Mouse (Mus musculus) CH12.LX (cell line): ENCODE data around the gene Acsm2. TPM values are rescaled to one million over a fixed set of nuclear protein-coding genes. Genes with fewer than 3 reads are reported as not detected.

Experiments
- DNase-seq: peaks from one replicate; pipeline ENCODE4 v3.0.0-alpha.2; 2013; ENCODE audit errors: extremely low read depth
- H3K27ac ChIP-seq: 2 replicates; pipeline ENCODE4 v1.5.1; 2012; ENCODE audit warnings: low read depth, mild to moderate bottlenecking, control low read depth, moderate library complexity; ENCODE audit not compliant: insufficient read depth
- H3K27me3 ChIP-seq: replicated peaks from 2 replicates; pipeline ENCODE3; 2012; ENCODE audit warnings: inconsistent platforms
- H3K36me3 ChIP-seq, 2 experiments: replicated peaks in 1 of 2; 2 replicates each; pipeline versions ENCODE3 to v1.6.1; 2012; ENCODE audit warnings: inconsistent platforms in 1 of 2, low read length in 1 of 2, mild to moderate bottlenecking in 1 of 2, mixed read lengths in 1 of 2, moderate library complexity in 1 of 2; ENCODE audit not compliant: control insufficient read depth in 1 of 2, insufficient read depth in 1 of 2
- H3K4me1 ChIP-seq, 2 experiments: 2 replicates each; pipeline ENCODE4 v1.6.1; 2012; ENCODE audit warnings: inconsistent platforms in 1 of 2, moderate library complexity in 1 of 2; ENCODE audit not compliant: insufficient read depth in 2 of 2, control insufficient read depth in 1 of 2
- H3K4me2 ChIP-seq: 2 replicates; pipeline ENCODE4 v1.6.1; 2012; ENCODE audit warnings: low read depth, mild to moderate bottlenecking, control low read depth; ENCODE audit not compliant: poor library complexity, insufficient read depth, severe bottlenecking
- H3K4me3 ChIP-seq, 3 experiments: fragments of 150-350 bp in 1 of 3; sonication (generic) in 1 of 3; replicated peaks in 1 of 3; 2 replicates each; pipeline versions ENCODE3 to v1.5.1; 2011 to 2012; ENCODE audit warnings: low read depth in 2 of 3, low read length in 2 of 3, mild to moderate bottlenecking in 2 of 3, moderate library complexity in 2 of 3, control low read depth in 1 of 3, improper control_type of control experiment in 1 of 3, inconsistent platforms in 1 of 3, mixed read lengths in 1 of 3; ENCODE audit not compliant: poor library complexity in 1 of 3
- H3K79me2 ChIP-seq: replicated peaks from 2 replicates; pipeline ENCODE4 v1.6.1; 2012; ENCODE audit warnings: mild to moderate bottlenecking, moderate library complexity; ENCODE audit not compliant: control insufficient read depth, poor library complexity, insufficient read depth, severe bottlenecking; ENCODE audit errors: extremely low read depth
- H3K9ac ChIP-seq: 2 replicates; pipeline ENCODE4 v1.6.1; 2012; ENCODE audit warnings: low read depth, mild to moderate bottlenecking, control low read depth, moderate library complexity; ENCODE audit not compliant: insufficient read depth
- H3K9me3 ChIP-seq: replicated peaks from 2 replicates; pipeline ENCODE3; 2012; ENCODE audit warnings: low read length, inconsistent platforms, mixed read lengths
- BHLHE40 ChIP-seq: IDR thresholded peaks from 2 replicates; pipeline ENCODE4 v1.6.1; 2011; ENCODE audit warnings: mild to moderate bottlenecking, low read depth, low read length, improper control_type of control experiment
- EP300 ChIP-seq: IDR thresholded peaks from 2 replicates; pipeline ENCODE4 v1.6.1; 2011; ENCODE audit warnings: low read length, improper control_type of control experiment
- ETS1 ChIP-seq: conservative IDR thresholded peaks from 2 replicates; pipeline ENCODE4 v1.6.1; 2012; ENCODE audit warnings: low read depth, mild to moderate bottlenecking, inconsistent platforms, low read length, improper control_type of control experiment, moderate library complexity
- GABPA ChIP-seq: IDR thresholded peaks from 2 replicates; pipeline ENCODE4 v1.6.1; 2012; ENCODE audit warnings: low read depth, low read length, improper control_type of control experiment, inconsistent platforms; ENCODE audit not compliant: insufficient replicate concordance
- HCFC1 ChIP-seq: IDR thresholded peaks from 2 replicates; pipeline ENCODE4 v1.6.1; 2012; ENCODE audit warnings: low read depth, mild to moderate bottlenecking, inconsistent platforms, low read length, improper control_type of control experiment
- IRF4 ChIP-seq: IDR thresholded peaks from 2 replicates; pipeline ENCODE4 v1.6.1; 2014; ENCODE audit warnings: low read depth, mild to moderate bottlenecking, inconsistent platforms, low read length, improper control_type of control experiment
- JUN ChIP-seq: IDR thresholded peaks from 2 replicates; pipeline ENCODE4 v1.6.1; 2011; ENCODE audit warnings: low read depth, mild to moderate bottlenecking, low read length, improper control_type of control experiment, moderate library complexity; ENCODE audit not compliant: insufficient read depth
- MAFK ChIP-seq: IDR thresholded peaks from 2 replicates; pipeline ENCODE4 v1.6.1; 2011; ENCODE audit warnings: low read length, improper control_type of control experiment; ENCODE audit not compliant: insufficient replicate concordance
- MAZ ChIP-seq: IDR thresholded peaks from 2 replicates; pipeline ENCODE4 v1.6.1; 2012; ENCODE audit warnings: low read depth, mild to moderate bottlenecking, inconsistent platforms, low read length, improper control_type of control experiment, moderate library complexity
- MEF2A ChIP-seq: IDR thresholded peaks from 2 replicates; pipeline ENCODE4 v1.6.1; 2014; ENCODE audit warnings: low read depth, mild to moderate bottlenecking, inconsistent platforms, low read length, improper control_type of control experiment, borderline replicate concordance
- NELFE ChIP-seq: IDR thresholded peaks from 2 replicates; pipeline ENCODE4 v1.6.1; 2011; ENCODE audit warnings: low read depth, low read length, improper control_type of control experiment
- PAX5 ChIP-seq: IDR thresholded peaks from 2 replicates; pipeline ENCODE4 v1.6.1; 2012; ENCODE audit warnings: low read length, inconsistent platforms, mixed read lengths
- POLR2A ChIP-seq: IDR thresholded peaks from 2 replicates; pipeline ENCODE4 v1.6.1; 2011; ENCODE audit warnings: low read depth, mild to moderate bottlenecking, improper control_type of control experiment, low read length
- POLR2AphosphoS2 ChIP-seq: IDR thresholded peaks from 2 replicates; pipeline ENCODE4 v1.6.1; 2011; ENCODE audit warnings: low read depth, low read length, improper control_type of control experiment
- RCOR1 ChIP-seq: conservative IDR thresholded peaks from 2 replicates; pipeline ENCODE4 v1.6.1; 2012; ENCODE audit warnings: low read depth, mild to moderate bottlenecking, inconsistent platforms, low read length, improper control_type of control experiment
- UBTF ChIP-seq: IDR thresholded peaks from 2 replicates; pipeline ENCODE4 v1.6.1; 2012; ENCODE audit warnings: low read depth, mild to moderate bottlenecking, inconsistent platforms, low read length, improper control_type of control experiment, moderate library complexity
- USF1 ChIP-seq: IDR thresholded peaks from 2 replicates; pipeline ENCODE4 v1.6.1; 2014; ENCODE audit warnings: low read depth, mild to moderate bottlenecking, inconsistent platforms, low read length, improper control_type of control experiment
- ZKSCAN1 ChIP-seq: IDR thresholded peaks from 2 replicates; pipeline ENCODE4 v1.6.1; 2012; ENCODE audit warnings: low read depth, inconsistent platforms, low read length, improper control_type of control experiment, borderline replicate concordance
- dilution Hi-C: fragments of 300-500 bp; cut with MboI; formaldehyde crosslinking; loops from 2 replicates; pipeline ENCODE4 v1.14.3; 2020; ENCODE audit warnings: low sequenced_read_pairs; ENCODE audit not compliant: extremely low pct_unique_long_range_greater_than_20kb, extremely low pct_ligation_motif_present
- in situ Hi-C: fragments of 300-500 bp; cut with MboI; formaldehyde crosslinking; loops from 3 replicates; pipeline ENCODE4 v1.14.3; 2019; ENCODE audit warnings: low sequenced_read_pairs, low pct_ligation_motif_present, low pct_unique_long_range_greater_than_20kb, mixed read lengths
- polyA plus RNA-seq: library from polyadenylated mRNA; unstranded; fragments of >175 nt; gene quantifications from 2 replicates; pipeline ENCODE4 v1.2.1, GENCODE M21; 2012; ENCODE audit warnings: low read depth; ENCODE audit not compliant: insufficient read length
- total RNA-seq, 2 experiments: library from RNA; depleted of rRNA; stranded (reverse); fragments of 300-350 nt in 1 of 2; fragments of >200 nt in 1 of 2; gene quantifications; 2 replicates each; pipeline ENCODE4 v1.2.3; 2012 to 2014

Gene Acsm2
- total and polyA plus RNA-seq, 3 experiments = not detected

DNA sequence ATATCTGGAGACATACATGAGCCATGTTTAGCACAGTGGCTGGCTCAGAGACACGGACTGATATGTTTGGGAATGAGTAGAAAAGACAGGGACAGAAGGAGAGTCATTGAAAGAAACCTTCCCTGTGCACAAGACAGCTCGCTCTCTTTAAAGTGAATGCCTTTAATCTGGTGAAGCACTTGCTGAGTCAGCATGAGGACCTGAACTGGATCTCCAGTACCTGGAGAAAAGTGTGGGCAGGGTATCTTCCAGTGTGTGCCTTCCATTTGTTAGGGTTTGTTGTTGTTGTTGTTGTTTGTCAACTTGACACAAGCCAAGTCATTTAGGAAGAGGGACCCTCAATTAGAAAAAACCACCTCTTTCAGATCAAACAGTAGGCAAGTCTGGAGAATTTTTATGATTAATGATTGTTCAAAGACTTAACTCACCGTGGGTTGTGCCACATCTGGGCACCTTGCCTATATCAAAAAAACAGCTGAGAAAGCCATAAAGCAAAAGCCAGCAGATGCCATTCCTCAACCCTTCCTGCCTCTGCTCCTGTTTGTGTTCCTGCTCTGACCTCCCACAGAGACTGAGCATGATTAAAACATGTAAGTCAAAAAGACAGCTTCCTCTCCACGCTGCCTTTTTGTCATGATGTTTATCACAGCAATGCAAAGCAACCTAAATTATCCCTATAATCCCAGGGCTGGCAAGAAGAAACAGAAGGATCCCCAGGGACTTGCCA is 64.2 kb downstream of the Acsm2 start:
- Histone ChIP-seq H3K9me3 (no peaks in the 10 kb centered on the region), H3K4me1 (peaks cover 2 to 20% of the 10 kb centered on the region in 2 experiments; a peak in 3 of 4 replicates), H3K4me3 (no peak overlapping the region), H3K27me3 (peaks cover 9% of the 10 kb centered on the region), H3K9ac (no peak overlapping the region), H3K36me3 (no peaks in the 10 kb centered on the region), H3K79me2 (no peaks in the 10 kb centered on the region), H3K27ac (no peak overlapping the region), H3K4me2 (no peak overlapping the region)
- in situ Hi-C loops (no loop called here), dilution Hi-C loops (no loop called here)
- DNase-seq = no peak
- TF ChIP-seq RCOR1 (no peak), BHLHE40 (no peak), MAFK (peak; percentile 86)

DNA sequence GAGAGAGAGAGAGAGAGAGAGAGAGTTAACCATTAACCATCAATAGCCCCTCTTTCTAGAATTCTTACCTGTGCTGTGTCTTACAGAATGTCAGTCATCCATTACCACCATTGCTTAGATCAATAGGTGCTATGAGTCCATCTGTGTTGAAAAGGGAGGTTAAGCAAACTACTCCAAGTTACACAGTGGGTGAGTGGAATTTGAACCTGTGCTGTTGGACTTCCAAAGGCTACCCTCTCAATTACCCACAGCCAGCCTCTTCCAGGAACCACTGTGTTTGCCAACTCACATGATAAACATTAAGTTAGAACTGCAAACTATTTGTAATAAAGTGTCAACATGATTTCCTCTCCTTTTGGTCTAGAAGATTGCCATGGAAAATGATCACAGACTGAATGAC is 66.0 kb downstream of the Acsm2 start:
- no peaks in the 10 kb centered on the region for H3K36me3 ChIP-seq
- H3K4me1 ChIP-seq = peaks cover 2 to 20% of the 10 kb centered on the region in 2 experiments; a peak in 3 of 4 replicates
- peaks cover 9% of the 10 kb centered on the region for H3K27me3 ChIP-seq
- dilution Hi-C loops (no loop called here), in situ Hi-C loops (no loop called here)
- H3K4me2 ChIP-seq = no peak overlapping the region
- H3K9ac ChIP-seq = no peak overlapping the region
- no peak overlapping the region for H3K27ac ChIP-seq
- no peak overlapping the region for H3K4me3 ChIP-seq
- no peaks in the 10 kb centered on the region for H3K79me2 ChIP-seq
- TF ChIP-seq PAX5 (no peak), IRF4 (no peak), EP300 (no peak), MAZ (no peak), HCFC1 (no peak), POLR2A (no peak), USF1 (no peak)
- TF ChIP-seq, all 38 proteins: peak for 0
- H3K9me3 ChIP-seq = no peaks in the 10 kb centered on the region
- DNase-seq = no peak

DNA sequence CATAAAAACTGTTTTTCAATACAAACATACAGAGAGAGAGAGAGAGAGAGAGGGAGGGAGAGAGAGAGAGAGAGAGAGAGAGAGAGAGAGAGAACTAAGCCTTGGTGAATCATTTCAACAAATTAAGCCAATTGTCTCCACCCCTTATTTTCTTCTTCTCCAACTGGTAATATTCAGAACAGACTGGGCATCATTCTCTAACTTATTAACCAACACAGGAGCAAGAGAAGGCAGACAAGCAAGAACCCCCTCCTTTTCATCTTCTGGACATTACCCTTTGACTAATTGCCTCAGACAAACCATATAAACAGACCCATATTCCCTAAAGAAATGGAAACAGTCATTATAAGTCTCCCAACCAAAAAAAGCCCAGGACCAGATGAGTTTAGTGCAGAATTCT is 84.6 kb downstream of the Acsm2 start:
- peaks cover 3 to 18% of the 10 kb centered on the region in 2 experiments; a peak in 3 of 4 replicates for H3K4me1 ChIP-seq
- H3K27me3 ChIP-seq = no peaks in the 10 kb centered on the region
- no peak for TF ChIP-seq NELFE
- TF ChIP-seq POLR2A = no peak
- no peak for TF ChIP-seq EP300
- no peak for TF ChIP-seq GABPA
- TF ChIP-seq HCFC1 = no peak
- TF ChIP-seq ZKSCAN1 = no peak
- no peak for TF ChIP-seq MEF2A
- TF ChIP-seq JUN = no peak
- TF ChIP-seq UBTF = no peak
- no peak for TF ChIP-seq ETS1
- no peak for TF ChIP-seq MAZ
- no peak for TF ChIP-seq POLR2AphosphoS2
- TF ChIP-seq PAX5 = no peak
- TF ChIP-seq, all 38 proteins: peak for 0
- no peak overlapping the region for H3K9ac ChIP-seq
- in situ Hi-C loops = no loop called here
- no peak overlapping the region for H3K4me2 ChIP-seq
- H3K79me2 ChIP-seq = no peaks in the 10 kb centered on the region
- H3K36me3 ChIP-seq = no peaks in the 10 kb centered on the region
- H3K9me3 ChIP-seq = no peaks in the 10 kb centered on the region
- no peak overlapping the region for H3K27ac ChIP-seq
- H3K4me3 ChIP-seq = no peak overlapping the region
- no peak for DNase-seq
- dilution Hi-C loops = no loop called here
